Mouse (Mus musculus) liver, adult 2 months (tissue): Measurements from ENCODE around the gene Ninl.

Experiments used
- CTCF ChIP-seq: fragments of 200-500 bp; IDR thresholded peaks from 2 replicates; pipeline ENCODE4 v1.5.1; 2011; ENCODE audit warnings: low read depth, low read length, control low read depth
- POLR2A ChIP-seq: fragments of 200-500 bp; IDR thresholded peaks from 2 replicates; pipeline ENCODE4 v1.6.1; 2011; ENCODE audit warnings: low read length, control low read depth; ENCODE audit not compliant: insufficient read depth; ENCODE audit errors: extremely low read depth

- TF ChIP-seq CTCF, result no peak
- TF ChIP-seq POLR2A, result no peak
Measured at GRCm38 (mm10) chr2:150999021-150999420, 40.2 kb downstream of the Ninl start.
